ENCODE assay signal across 8 mouse cellular contexts in genomic region chr15:30173370-30173941, GRCm38 (mm10). TPM values are rescaled to one million over a fixed set of nuclear protein-coding genes. Genes with fewer than 3 reads are reported as not detected.
DNase-seq lines count a peak whose midpoint lies in the region; ATAC-seq and TF ChIP-seq lines count a peak whose summit lies in the region.

No protein-coding gene starts in this region.

- TF ChIP-seq CTCF in kidney, adult 2 months (conservative IDR thresholded peaks at IDR 0.05; ENCODE audit: insufficient read depth, insufficient read length, low read depth, low read length), result no peak
- TF ChIP-seq CTCF in cerebellum, adult 2 months (IDR thresholded peaks at IDR 0.05; ENCODE audit: borderline replicate concordance, insufficient read depth, low read depth, low read length), result no peak
- TF ChIP-seq CTCF in forebrain, postnatal 0 days (IDR thresholded peaks at IDR 0.05; ENCODE audit: low read depth), result no peak

- 0 out of 2 replicates have a peak, but pooled peaks cover 6% of the 10 kb centered on the region for H3K27me3 ChIP-seq in kidney, adult 2 months (replicated peaks; ENCODE audit: control insufficient read depth, insufficient read depth, low read length)
- no peaks in the 10 kb centered on the region for H3K27me3 ChIP-seq in cerebellum, adult 2 months (ENCODE audit: control insufficient read depth, insufficient read depth, low read length)
- no peaks in the 10 kb centered on the region for H3K27me3 ChIP-seq in forebrain, postnatal 0 days (ENCODE audit: insufficient read depth, low read length)
- no peaks in the 10 kb centered on the region for H3K27me3 ChIP-seq in neural tube, embryonic 14.5 days (ENCODE audit: control insufficient read depth, insufficient read depth, low read length)

- peak overlapping the region; percentile 39; the same call in 1 of the 2 replicates for H3K4me3 ChIP-seq in kidney, adult 2 months (ENCODE audit: insufficient read depth, low read depth, low read length)
- H3K4me3 ChIP-seq in cerebellum, adult 2 months (replicated peaks; ENCODE audit: insufficient read depth, low read depth, low read length), result peak overlapping the region; percentile 85
- H3K4me3 ChIP-seq in forebrain, postnatal 0 days (ENCODE audit: low read depth, low read length), result peak overlapping the region; percentile 85
- H3K4me3 ChIP-seq in neural tube, embryonic 14.5 days (ENCODE audit: low read depth, low read length), result peak overlapping the region; percentile 84

- peak; percentile 67 for ATAC-seq in forebrain, postnatal 0 days
- peak; percentile 74 for ATAC-seq in neural tube, embryonic 14.5 days (ENCODE audit: low read depth)

- no peak overlapping the region for H3K27ac ChIP-seq in kidney, adult 2 months (ENCODE audit: insufficient read depth, low read depth, low read length)
- peak overlapping the region; percentile 83 for H3K27ac ChIP-seq in cerebellum, adult 2 months (ENCODE audit: insufficient read depth, low read length)
- H3K27ac ChIP-seq in forebrain, postnatal 0 days (ENCODE audit: low read depth, low read length), result peak overlapping the region; percentile 99
- peak overlapping the region; percentile 99 for H3K27ac ChIP-seq in neural tube, embryonic 14.5 days (ENCODE audit: low read depth, low read length)

- H3K4me2 ChIP-seq in forebrain, postnatal 0 days (ENCODE audit: low read depth), result peak overlapping the region; percentile 60
- H3K4me2 ChIP-seq in neural tube, embryonic 14.5 days (ENCODE audit: low read depth, low read length), result peak overlapping the region; percentile 63

- H3K9me3 ChIP-seq in forebrain, postnatal 0 days (ENCODE audit: low read length), result no peaks in the 10 kb centered on the region
- no peaks in the 10 kb centered on the region for H3K9me3 ChIP-seq in neural tube, embryonic 14.5 days (ENCODE audit: control insufficient read depth, low read length)

- no peak for DNase-seq in kidney, adult 2 months
- DNase-seq in kidney, adult 18-20 months, result no peak
- DNase-seq in cerebellum, adult 2 months, result peak in 1 of 2 experiments; percentile 55
- DNase-seq in forebrain, postnatal 0 days, result peak; percentile 78
- peak; percentile 28 to 29 for DNase-seq in left cerebral cortex, adult 8-10 months (ENCODE audit: low spot score in 2 of 2)
- no peak for DNase-seq in thymus, postnatal 0 days (ENCODE audit: low spot score)
- DNase-seq in ovary, postnatal 10 days (ENCODE audit: low spot score), result no peak

- 1% methylated on average over 29 of the region's 29 CpGs for whole genome bisulfite sequencing in kidney, adult 2 months
- WGBS in cerebellum, adult 2 months, result under 1% methylated on average over 29 of the region's 29 CpGs
- WGBS in forebrain, postnatal 0 days, result under 1% methylated on average over 29 of the region's 29 CpGs
- 1% methylated on average over 29 of the region's 29 CpGs for WGBS in neural tube, embryonic 14.5 days

- H3K4me1 ChIP-seq in kidney, adult 2 months (ENCODE audit: control insufficient read depth, insufficient read depth, low read length), result no peaks in the 10 kb centered on the region
- peaks cover 6% of the 10 kb centered on the region; the same call in 1 of the 2 replicates for H3K4me1 ChIP-seq in cerebellum, adult 2 months (ENCODE audit: control insufficient read depth, insufficient read depth, low read length)
- H3K4me1 ChIP-seq in forebrain, postnatal 0 days (ENCODE audit: insufficient read depth), result peaks cover 3% of the 10 kb centered on the region; the same call in 1 of the 2 replicates
- H3K4me1 ChIP-seq in neural tube, embryonic 14.5 days (ENCODE audit: control insufficient read depth, insufficient read depth, low read length), result 0 out of 2 replicates have a peak, but pooled peaks cover 5% of the 10 kb centered on the region

- peak overlapping the region; percentile 94 for H3K9ac ChIP-seq in forebrain, postnatal 0 days
- H3K9ac ChIP-seq in neural tube, embryonic 14.5 days (replicated peaks; ENCODE audit: low read depth, low read length), result peak overlapping the region; percentile 94

- no peak for TF ChIP-seq POLR2A in kidney, adult 2 months (IDR thresholded peaks at IDR 0.05; ENCODE audit: low read depth, low read length)
- 0 out of 2 replicates have a peak, but pooled peaks have one; percentile 20 for TF ChIP-seq POLR2A in cerebellum, adult 2 months (IDR thresholded peaks at IDR 0.05; ENCODE audit: borderline replicate concordance, insufficient read depth, low read length)

- H3K36me3 ChIP-seq in kidney, adult 2 months (ENCODE audit: control insufficient read depth, insufficient read depth, low read length), result no peaks in the 10 kb centered on the region
- no peaks in the 10 kb centered on the region for H3K36me3 ChIP-seq in forebrain, postnatal 0 days (ENCODE audit: insufficient read depth)
- no peaks in the 10 kb centered on the region for H3K36me3 ChIP-seq in neural tube, embryonic 14.5 days (ENCODE audit: control insufficient read depth, insufficient read depth, low read length)

RNA-seq across cellular contexts. Expression of gene Ctnnd2, which starts 1.1 kb away (rescaled TPM):
- polyA plus RNA-seq in kidney, adult 2 months (2012; rRNA removed), result 0.28 and 0.35 TPM in 2 replicates
- polyA plus RNA-seq in cerebellum, adult 2 months (2012; rRNA removed), result 87.7 and 92.0 TPM in 2 replicates
- total RNA-seq in forebrain, postnatal 0 days (2014; rRNA removed), result 130 and 134 TPM in 2 replicates
- polyA plus RNA-seq in forebrain, postnatal 0 days (2015; fragmentation: Nextera tagmentation; extraction: Ambion mirVana), result 62.1 and 73.6 TPM in 2 replicates
- total RNA-seq in left cerebral cortex, adult 8-10 months (2022), result 100 to 1,000 TPM; 232 to 241 (median 238) TPM
- 78.9 and 81.5 TPM in 2 replicates for polyA plus RNA-seq in neural tube, embryonic 14.5 days (2014; fragmentation: Nextera tagmentation; extraction: Ambion mirVana)
- 2.2 and 2.4 TPM in 2 replicates for polyA plus RNA-seq in thymus, postnatal 0 days (2015; fragmentation: Nextera tagmentation; extraction: Ambion mirVana)

Comparison
In these comparisons a context has a peak if more than half of its experiments do, and no peak if none do; other contexts are left out.
1. DNase-seq: peak in forebrain, postnatal 0 days (single experiment) and left cerebral cortex, adult 8-10 months (2 of 2); none in kidney, adult 2 months (single experiment), kidney, adult 18-20 months (single experiment), thymus, postnatal 0 days (single experiment) and ovary, postnatal 10 days (single experiment).
2. RNA of gene Ctnnd2, which starts 1.1 kb away (polyA plus RNA-seq): 87.7 to 92.0 TPM in cerebellum, adult 2 months, 78.9 to 81.5 TPM in neural tube, embryonic 14.5 days and 62.1 to 73.6 TPM in forebrain, postnatal 0 days; 2.2 to 2.4 TPM in thymus, postnatal 0 days and 0.28 to 0.35 TPM in kidney, adult 2 months; every median in the first group is over 10 times any median in the second.
3. Peak in every context shown above with its lines, with median percentiles within 50 percentile points of each other: H3K4me3 ChIP-seq.